Mouse (Mus musculus) left cerebral cortex, adult 11 months (tissue): ENCODE measurements around the gene Pigl.

Experiments
- DNase-seq: peaks from one replicate; pipeline ENCODE4 v3.0.0; 2022; ENCODE audit warnings: low spot score

The Pigl gene

GRCm38 (mm10) chr11:62513311-62513710 lies 55.1 kb downstream of the Pigl start:
- no peak for DNase-seq

- no peak for DNase-seq
Measured at GRCm38 (mm10) chr11:62518991-62519390, 60.7 kb downstream of the Pigl start.

DNA sequence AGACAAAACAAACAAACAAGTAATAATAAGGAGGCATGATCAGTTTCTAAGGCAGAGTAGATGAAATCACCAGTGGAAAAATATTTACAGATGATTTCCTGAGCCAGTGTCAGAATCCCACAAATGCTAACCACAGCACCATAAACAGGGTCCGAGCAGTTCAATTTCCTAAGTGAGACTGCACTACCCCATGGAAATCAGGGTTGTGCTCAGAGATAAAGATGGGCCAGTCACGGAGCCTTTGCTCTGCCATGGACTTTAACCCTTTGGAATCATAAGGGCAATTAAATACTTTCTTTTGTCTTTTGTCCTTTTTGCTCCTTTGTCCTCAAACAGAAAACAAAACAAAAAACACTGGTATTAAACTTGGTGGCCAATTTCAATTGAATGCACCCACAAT lies 64.0 kb downstream of the Pigl start:
- no peak for DNase-seq

DNA sequence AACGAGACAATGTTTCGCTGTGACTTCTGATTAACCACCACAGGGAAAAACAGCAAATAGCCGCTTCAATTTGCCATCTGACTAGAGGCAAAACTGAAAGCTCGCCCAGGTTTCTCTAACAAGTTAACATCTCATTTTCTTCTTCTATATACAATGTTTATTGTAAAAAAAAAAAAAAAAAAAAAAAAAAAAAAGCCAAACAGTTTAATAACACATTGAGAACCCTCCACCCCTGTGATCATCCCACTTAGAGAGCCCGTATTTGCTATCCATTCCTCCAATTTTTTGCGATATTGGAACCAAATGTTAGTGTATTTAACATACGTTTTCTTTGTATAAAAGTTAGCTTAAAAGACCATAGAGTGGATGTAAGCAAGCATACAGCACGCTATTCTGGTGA lies 78.8 kb downstream of the Pigl start:
- DNase-seq, result no peak

GRCm38 (mm10) chr11:62537590-62537989 lies 79.3 kb downstream of the Pigl start:
- no peak for DNase-seq

- DNase-seq, result no peak
Measured at GRCm38 (mm10) chr11:62538321-62539088, 80.2 kb downstream of the Pigl start.

DNA sequence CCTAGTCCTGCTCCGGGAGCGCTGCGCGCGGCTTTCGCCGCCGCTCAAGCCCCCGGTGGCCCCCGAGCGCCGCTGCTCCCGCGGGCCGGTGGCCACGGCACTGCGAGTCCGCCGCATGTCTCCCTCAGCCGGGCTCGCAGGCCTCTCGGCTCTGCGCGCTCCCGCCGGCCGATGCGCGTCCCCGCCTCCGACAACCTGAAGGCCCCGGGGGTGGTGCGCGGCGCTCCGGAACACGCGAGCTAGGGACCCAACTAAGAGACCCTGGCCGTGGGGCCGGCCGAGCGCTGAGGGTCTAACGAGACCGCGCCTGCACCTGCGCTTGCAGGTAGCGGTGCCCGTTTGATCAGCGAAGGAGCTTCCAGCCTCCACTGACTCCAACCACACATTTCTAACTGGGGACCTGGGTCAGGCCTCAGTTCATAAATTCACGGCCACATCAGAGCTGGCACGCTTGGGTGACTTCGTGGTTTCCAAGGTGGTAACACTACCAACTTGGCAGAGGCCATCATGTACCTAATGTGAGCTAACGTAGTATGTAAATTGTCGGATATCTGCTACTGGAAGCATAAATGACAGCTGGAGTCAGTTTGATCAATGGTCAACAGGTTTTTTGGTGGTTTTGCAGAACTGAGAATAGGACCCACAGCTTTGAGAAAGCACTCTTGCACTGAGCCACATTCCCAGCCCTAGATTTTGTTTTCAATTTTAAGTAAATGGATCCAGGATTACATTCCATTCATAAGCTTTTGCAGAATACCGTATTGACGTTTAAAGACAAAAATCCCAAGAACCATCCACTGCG lies 81.0 kb downstream of the Pigl start, which contains the start of gene Cenpv:
TSS of gene Cenpv (minus strand) at position 173 of the 802 bp plus-strand sequence.
- DNase-seq, result peak; percentile 48

DNA sequence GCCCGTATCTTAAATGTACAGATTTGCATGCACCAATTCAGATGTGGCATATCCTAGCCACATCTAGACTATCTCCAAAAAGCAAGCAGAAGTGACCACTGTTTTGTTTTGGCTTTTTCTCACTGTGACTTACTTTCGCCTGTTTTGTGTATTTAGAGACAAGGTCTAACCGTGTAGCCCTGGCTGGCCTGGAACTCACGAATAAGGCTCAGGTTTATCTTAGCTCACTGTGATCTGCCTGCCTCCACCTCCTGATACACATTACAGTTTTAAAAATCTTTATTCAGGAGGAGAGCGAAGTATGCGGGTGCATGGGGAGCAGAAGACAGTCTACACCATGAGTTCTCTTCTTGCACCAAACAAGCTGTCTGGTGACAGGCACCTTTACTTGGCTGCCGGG lies 81.9 kb downstream of the Pigl start:
- no peak for DNase-seq

- DNase-seq, result no peak
Measured at GRCm38 (mm10) chr11:62540969-62541368, 82.7 kb downstream of the Pigl start.

GRCm38 (mm10) chr11:62541581-62541980 lies 83.3 kb downstream of the Pigl start:
- no peak for DNase-seq

GRCm38 (mm10) chr11:62543991-62544390 lies 85.7 kb downstream of the Pigl start:
- no peak for DNase-seq

GRCm38 (mm10) chr11:62549782-62550181 lies 91.5 kb downstream of the Pigl start:
- peak; percentile 59 for DNase-seq

- peak; percentile 43 for DNase-seq
Measured at GRCm38 (mm10) chr11:62550227-62550685, 92.0 kb downstream of the Pigl start.

DNA sequence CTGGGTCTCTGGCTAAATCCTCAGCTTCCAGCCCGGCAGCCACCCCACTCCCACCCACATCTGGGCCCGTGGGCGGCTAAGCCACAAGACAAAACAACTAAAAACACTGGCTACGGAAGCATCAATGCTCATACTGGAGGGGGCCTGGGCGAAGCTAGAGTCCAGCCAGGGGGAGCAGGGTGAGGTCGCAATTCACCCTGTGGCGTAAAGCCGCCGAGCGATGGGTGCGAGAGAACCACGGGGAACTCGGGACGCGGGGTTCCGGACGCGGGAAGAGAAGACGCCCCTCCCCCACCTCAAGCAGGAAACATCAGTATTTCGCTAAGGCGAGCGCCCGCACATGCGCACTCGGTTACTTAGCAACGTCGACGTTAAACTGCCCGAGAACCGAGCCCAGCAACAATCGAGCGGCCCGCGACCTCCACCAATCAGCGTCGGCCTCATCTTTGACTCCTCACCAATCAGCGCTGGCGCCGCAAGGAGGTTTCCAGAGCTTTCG lies 92.5 kb downstream of the Pigl start, which contains the start of gene Ubb:
TSS of gene Ubb (plus strand) at position 445 of the 499 bp plus-strand sequence.
- DNase-seq, result peak; percentile 99

DNA sequence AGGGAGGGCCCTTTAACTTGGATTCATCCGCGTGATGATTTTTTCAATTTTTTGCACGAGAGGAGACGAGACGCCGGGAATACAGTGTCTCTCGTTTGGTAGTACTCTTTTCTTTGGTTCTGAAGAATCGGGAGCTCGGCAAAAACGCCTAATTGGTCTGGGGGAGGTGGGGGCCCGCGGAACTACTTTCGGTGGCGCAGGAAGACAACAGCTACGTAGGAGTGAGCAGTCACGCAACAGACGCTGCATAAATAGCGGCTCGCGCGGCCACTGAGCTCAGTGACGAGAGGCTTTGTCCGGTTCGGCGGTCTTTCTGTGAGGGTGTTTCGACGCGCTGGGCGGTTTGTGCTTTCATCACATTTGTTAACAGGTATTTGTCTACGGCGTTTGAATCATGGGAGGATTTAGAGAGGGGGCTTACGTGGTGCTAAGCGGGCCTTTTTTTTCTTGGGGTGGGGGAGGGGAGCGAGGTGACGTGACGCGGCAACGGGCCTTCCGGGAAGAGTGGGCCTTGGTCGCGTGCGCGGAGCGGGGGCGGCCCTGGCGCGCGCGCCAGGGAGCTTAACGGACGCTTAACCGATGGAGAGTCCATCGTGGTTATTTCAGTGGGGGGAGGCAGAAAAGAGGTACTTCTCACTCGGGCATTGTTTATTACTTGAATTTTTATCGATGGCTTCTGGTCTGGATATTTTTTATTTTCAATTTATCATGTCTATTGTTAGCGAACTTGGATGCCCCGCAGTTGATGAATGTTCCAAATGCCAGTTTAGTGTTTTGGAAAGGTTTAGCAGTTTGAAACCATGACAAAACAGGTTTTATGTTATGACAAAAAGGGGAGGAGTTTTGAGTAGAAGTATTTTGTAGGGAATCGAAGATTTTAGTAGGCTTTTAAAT lies 93.2 kb downstream of the Pigl start:
- DNase-seq, result peak; percentile 81

DNA sequence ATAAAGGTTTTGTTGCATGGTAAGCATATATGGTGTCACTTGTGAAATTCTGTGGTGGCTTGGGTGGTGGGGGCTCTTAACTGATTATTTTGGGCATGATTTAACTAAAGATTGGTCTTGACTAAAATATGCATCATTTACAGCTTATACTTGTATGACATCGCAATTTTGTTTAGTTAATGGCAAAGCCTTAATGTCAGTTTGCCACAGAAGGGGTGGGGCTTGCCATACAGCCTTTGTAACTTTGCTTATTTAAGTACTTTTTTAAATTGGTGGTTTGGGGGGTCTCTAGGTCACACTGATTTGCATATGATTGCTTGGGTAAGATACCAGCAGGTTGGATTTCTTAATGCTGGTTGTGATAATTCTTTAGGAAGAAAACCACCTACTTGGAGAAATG lies 94.9 kb downstream of the Pigl start:
- no peak for DNase-seq

DNA sequence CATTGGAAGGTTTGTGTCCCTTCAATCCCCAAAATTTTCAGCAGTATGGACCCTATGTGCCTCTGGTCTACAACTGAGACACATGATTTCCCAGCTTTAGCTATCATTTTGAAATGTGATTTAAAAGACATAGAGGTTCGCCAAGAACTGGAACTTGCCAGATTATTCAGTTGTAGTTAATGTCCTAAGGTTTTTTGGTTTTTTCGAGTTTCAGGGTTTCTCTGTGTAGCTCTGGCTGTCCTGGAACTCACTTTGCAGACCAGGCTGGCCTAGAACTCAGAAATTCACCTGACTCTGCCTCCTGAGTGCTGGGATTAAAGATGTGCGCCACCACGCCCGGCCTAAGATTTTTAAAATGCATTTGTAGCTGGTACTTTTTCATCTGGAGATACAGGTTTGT lies 95.4 kb downstream of the Pigl start:
- no peak for DNase-seq

DNA sequence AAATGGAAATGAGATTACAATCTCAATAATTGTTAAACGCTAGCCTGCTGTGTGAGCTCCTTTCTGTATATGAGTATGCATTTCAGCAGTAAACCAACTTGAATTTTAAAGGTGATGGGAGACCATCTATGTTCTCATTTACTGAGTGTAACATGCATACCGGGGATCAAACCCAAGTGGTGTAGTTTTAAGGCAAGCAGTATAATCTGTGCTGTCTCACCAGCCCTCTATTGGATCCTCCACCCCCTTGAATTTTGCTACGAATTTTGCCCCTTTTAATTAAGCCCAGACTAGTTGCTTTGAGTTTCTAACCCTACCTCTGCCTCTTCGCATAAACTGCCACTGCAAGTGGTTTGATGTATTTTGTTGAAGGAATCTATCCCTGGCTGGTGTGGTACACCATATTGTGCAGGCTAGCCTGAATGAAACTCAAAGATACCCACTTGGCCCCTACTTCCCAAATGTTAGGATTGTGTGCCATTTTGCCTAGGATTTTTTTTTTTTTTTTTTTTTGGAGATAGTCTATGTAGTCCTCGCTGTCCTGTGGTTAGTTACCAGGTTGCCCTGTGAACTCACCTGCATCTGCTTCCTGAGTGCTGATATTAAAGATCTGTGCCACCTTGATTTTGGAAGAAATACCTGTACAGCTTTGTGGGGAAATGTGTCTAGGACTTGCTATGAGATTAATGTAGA lies 96.0 kb downstream of the Pigl start:
- no peak for DNase-seq

GRCm38 (mm10) chr11:62554934-62555517 lies 96.8 kb downstream of the Pigl start:
- no peak for DNase-seq

- no peak for DNase-seq
Measured at GRCm38 (mm10) chr11:62555896-62556412, 97.7 kb downstream of the Pigl start.

GRCm38 (mm10) chr11:62557205-62557604 lies 98.9 kb downstream of the Pigl start:
- no peak for DNase-seq
